Mouse (Mus musculus) WW6 (cell line): ENCODE data around the gene Atp6v0b.

Experiments used
- DNase-seq: peaks from one replicate; pipeline ENCODE4 v3.0.0-alpha.2; 2013; ENCODE audit warnings: low read depth, low spot score

Gene Atp6v0b

DNA sequence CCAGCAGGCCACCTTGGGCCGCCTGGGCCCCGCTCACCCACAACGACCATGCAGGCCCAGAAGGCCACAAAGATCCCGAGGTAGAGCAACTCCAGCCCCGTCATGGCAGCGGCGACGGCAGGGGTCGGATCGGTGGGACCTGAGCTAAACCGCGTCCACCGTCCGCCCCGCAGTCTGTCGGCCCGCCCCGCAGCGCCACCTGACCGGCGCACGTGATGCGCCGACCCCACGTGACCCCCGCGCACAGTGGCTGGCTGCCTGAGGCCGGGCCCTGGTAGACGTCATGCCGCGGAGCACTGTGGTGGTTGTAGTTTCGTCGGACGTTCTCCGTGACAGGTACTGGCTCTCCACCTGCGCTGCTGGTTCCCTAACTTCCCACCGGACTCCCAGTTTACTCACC, at the start of gene Atp6v0b:
Gene Atp6v0b, minus strand, starts transcription at position 201 of the 400 bp plus-strand sequence.
- DNase-seq, result peak; percentile 88

DNA sequence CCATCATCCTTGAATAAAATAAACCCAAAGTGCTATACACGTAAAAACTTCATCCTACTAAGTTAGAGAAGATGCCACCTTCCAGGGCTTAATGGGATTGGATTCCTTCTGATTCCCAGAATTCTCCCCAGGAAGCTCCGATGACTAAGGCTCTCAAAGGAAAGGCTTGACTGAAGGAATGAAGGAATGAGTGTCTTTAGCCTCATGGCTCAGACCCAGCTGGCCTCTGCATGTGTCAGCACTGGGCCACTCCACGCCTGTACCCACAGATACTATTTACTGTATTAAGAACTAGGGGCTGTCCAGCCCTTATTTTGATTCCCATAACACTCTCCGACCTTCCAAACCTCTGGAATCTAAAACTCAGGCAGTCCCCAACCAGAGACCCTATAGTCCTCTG, 46.9 kb upstream of the Atp6v0b start:
- no peak for DNase-seq

DNA sequence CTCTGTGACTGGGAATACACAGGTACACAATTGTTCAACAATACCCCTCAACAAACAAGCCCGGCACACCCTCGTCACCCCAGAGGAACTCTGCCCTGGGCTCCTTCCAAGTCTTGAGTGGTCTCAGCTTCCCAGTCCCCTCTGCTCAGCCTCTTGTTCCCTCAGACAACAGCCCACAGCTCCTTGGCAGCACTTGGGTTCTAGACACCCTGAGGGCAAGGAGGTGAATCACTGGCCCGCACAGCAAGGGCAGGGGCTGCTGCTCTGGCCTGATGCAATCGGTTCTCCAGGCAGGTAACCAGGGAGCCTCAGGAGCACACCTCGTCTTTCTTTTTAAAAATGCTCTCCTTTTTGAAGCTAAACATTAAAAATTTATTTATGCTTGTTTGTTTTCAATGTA, 46.1 kb upstream of the Atp6v0b start:
- no peak for DNase-seq

DNA sequence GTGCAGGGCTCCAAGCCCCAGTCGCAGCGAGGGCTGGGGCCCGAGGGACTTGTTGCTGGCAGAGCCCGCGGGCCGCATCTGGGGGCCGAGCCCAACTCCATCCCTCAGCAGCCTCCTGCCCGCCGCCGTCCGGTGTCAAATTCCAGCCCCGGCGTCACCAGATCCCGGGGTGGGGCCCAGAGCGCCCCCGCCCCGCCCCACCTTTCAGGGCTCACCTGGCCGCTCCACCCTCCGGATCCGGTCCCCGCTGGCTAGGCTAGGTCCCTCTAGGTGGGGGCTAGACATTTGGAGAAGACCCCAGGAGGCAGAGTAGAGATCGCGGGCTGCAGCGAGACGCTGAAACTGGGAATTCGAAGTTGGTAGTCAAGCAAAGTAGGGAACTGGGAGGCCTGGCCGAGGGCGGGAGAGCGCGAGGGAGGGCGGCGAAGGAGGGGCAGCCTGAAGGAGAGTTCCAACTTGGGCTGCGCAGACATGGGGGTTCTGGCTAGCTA, 42.3 kb upstream of the Atp6v0b start, which contains the start of gene Artn:
Gene Artn, minus strand, starts transcription at position 373 of the 491 bp plus-strand sequence.
- DNase-seq, result no peak

DNA sequence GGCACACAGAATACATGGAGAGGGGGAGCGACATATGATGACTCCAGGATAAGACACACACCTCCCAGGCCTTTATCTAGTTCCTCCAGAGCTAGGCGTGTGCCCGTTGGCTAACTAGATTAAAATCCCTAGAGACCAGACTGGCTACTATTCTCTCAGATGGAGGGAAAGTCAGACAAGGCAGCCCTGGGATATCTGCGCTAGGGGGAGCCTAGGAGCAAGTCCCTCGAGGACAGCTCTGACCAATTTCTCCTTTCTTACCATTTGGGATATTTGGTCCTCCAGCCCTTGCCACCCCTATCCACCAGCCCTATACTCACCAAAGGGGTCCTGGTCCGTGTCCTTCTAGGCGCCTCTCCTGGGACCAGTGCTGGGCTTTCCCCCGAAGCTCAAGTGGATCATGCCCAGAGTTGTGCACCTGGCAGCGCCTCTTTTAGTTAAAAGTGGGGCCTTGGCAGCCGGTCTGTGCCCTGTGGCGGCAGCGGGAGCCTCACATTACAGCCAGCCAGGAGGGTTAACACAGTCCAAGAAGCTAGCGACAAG, 41.6 kb upstream of the Atp6v0b start:
- no peak for DNase-seq

DNA sequence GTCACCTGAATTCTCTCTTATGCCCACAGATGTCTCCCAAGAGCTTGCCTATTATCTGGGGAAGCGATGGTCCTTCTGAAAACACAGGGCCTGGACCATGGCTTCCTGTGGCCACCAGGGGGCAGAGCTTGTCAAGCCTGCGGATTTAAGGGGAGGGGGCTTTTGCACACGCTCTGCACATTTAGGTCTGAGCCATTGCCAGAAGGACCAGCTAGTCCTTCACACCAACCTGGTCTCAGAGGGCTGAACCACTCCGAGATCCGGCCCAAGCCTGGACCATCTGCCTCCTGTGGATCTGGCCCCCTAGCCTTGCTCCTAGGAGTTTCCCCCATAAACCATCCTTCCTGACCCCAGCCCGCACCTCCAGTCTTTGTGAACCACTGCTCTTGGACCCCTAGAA, 41.1 kb upstream of the Atp6v0b start:
- no peak for DNase-seq

DNA sequence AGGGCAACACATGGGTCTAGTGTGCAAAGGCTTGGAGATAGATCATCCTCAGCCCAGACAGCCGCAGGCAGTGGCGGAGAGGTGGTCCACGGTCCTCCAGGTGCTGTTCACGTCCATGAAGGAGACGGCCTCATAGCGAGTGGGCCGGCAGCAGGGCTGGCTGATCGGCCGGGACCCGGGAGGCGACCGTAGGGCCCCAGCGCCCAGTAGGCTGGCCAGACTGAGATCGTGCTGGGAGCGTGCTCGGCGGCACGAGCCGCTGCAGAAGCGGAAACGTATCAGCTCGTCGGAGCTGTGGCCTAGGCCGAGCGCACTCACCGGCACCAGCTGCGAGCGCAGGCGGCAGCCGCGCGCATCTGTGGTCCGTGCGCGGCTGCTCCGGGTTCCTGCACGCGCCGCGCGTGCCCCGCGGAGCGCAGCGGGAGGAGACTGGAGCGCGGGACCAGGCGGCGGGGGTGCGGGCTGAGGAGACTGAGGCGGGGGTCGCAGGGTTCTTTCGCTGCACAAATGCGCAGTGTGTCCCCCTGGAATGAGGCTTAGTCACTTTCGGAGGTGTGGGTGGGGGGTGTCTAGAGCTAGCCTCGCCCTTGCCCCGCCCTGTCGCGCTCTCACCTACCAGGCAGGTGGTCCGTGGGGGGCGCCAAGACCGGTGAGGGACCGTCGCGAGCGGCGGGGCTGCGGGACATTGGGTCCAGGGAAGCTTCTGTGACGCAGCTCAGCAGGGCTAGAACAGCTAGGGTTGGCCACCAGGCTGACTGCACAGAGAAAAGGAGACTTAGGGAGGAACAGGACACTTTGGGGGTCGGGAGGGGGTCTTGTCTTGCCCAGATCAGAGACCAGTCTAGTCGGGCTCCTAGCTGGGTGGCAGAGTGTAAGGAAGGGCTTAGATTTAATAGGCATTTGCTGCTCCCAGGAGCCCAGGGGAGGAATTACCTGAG, 39.7 kb upstream of the Atp6v0b start:
- no peak for DNase-seq

DNA sequence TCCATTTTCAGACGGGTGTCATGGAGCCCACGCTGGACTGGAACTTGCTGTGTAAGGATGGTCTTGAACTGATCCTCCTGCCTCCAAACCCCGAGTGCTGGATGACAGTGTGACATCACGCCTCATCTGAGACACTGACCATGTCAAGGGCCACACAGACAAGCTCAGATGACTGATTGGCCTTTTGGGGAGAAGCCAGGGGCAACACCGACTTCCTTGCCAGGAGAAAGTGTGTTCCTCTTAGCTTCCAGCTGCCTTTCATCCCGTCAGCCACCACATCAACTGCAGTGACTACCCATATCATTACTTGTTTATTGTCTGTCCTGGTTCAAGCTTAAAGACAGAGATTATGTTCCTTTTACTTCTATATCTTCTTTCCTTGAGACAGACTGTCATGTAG, 37.8 kb upstream of the Atp6v0b start:
- no peak for DNase-seq

DNA sequence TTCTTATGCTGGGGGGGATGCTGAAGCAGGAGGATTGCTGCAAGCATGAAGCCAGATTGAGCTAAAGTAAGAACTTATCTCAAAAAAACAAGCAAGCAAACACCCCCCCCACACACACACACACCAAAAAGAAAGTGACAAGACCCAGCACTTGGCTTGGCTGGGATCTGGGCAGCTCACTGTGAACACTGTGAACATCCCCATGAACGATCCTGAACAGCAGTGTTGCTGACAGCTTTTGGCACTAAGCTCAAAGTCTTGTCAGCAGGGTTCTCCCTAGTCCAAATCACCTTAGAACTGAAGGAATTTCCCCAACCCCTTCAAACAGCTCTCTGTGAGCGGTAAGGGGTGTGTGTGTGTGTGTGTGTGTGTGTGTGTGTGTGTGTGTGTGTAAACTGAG, 36.3 kb upstream of the Atp6v0b start:
- DNase-seq, result no peak

DNA sequence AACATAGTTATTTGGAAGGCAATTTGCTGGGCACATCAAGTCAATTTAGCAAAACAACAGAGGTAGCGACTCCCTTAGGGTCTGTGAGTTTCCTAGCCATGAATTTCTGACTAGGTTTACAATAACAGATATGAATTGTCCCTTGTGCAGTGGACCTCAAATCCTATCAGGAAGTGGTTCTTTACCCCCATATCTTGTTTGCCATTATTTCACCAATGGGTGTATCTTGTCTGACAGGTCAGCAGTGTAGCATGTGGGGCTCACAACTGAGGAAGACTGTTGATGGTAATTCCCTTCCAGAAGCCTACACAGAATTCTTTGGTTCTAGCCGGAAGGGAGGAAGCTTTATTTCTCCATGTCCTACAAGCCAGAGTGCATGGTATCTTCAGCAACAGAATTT, 34.2 kb upstream of the Atp6v0b start:
- no peak for DNase-seq

DNA sequence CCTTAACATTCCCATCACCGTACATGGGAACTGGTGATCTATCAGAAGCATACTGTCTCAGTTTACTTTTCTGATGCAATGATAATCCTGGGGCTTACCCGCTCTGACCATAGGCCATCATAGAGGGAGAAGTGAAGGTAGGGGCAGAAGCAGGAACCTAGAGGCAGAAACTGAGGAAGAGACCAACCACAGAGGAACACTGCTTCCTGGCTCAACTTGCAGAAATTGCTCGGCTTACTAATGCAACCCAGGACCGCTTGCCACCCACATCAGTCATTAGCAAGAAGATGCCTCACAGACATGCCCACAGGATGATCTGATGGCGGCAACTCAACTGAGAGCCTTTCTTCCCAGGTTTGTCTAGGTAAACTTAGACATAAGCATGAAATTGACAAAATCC, 31.6 kb upstream of the Atp6v0b start:
- no peak for DNase-seq

DNA sequence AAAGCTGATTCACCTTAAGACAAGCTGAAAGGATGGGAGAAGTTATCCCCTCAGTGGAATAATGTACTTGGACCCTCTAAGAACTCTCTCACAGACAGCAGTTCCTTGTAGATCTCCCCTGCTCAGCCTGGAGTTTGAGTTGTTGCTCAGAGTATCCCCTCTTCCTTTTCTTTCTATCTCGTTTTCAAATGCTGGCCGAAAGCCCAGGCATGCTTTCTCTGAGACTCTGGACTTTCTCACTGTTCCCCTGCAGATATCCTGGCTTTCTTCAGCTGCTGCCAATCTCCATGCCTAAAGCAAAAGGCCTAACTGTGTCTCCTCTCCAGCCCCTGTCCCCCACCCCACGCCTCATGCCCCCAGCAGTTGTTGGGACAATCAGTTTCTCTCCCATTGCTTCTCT, 31.1 kb upstream of the Atp6v0b start:
- no peak for DNase-seq

DNA sequence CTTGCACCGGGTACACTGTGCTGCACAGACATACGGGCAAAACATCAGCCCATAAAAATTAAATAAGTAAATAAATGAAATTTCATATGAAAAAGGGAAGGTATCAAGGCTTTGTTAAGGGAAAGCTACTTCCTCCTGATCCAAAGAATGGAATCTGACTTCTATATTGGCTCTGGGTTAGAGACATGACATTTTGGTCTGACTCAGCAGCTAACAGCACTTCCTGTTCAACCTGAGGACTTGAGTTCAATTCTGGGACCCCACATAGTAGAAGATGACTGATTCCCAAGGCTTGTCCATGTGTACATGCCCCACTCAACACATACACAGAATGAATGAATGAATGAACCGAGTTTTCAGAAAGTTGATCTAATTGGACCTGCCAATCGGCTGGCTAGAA, 30.7 kb upstream of the Atp6v0b start:
- no peak for DNase-seq

DNA sequence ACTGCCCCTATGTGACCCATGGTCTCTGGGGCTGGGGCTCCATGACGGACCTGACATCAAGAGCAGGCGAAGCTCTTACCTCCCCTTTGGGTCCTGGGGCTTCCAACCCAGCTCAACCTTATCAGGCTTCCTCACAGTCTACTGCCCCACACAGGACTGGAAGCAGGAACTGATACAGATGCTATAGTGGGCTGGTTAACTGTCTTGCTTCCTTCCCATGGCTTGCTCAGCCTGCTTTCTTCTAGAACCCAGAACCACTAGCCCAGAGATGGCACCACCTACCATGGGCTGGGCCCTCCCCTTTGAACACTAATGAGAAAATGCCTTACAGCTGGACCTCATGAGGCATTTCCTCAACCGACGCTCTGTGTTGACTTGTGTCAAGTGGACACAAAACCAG, 30.3 kb upstream of the Atp6v0b start:
- DNase-seq, result no peak

DNA sequence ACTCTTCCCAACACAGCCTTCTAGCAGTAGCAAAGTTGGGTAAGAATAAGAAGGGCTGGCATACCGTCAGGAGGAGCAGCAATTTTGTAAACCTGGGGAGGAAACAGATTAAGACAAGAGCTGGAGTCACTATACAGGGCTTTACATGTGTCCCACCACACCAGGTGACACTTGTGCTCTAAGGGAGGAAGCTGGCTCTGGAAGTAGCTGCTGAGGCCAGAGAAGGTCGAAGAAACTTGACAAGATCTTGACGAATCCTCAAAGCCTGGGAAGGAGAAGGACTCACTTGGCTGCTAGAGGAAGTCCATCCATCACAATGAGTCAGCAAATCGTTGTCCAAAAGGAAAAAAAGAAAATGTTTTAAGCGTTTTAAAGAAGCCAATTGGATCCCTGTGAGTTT, 29.3 kb upstream of the Atp6v0b start:
- no peak for DNase-seq

DNA sequence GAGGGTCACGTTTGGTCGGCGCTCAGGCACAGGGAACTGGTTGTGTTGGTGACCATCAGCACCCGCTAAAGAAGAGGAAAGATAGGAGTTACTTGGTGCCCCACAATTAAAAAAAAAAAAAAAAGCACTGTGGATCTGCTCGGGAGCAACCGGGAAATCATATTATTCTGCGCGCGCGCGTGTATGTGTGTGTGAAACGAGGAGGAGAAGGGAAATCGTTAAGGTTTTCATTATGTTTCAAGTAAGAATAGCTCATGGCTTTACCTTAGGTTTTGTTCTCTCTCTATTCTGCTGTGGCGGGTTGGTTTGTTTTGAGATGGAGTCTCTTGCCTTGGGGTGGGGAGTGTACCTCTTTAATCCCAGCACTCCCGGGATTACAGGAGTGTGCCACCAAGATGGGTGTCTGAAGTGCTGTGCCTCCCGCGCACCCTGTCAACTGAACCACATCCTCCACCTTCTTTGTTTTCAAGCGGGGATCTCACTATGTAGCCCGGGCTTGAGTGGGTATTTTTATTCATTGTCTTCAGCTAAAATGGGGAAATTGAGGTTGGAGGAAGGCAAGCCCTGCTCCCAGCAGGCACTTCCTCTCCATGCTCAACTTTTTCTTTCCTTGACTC, 28.5 kb upstream of the Atp6v0b start:
- no peak for DNase-seq

DNA sequence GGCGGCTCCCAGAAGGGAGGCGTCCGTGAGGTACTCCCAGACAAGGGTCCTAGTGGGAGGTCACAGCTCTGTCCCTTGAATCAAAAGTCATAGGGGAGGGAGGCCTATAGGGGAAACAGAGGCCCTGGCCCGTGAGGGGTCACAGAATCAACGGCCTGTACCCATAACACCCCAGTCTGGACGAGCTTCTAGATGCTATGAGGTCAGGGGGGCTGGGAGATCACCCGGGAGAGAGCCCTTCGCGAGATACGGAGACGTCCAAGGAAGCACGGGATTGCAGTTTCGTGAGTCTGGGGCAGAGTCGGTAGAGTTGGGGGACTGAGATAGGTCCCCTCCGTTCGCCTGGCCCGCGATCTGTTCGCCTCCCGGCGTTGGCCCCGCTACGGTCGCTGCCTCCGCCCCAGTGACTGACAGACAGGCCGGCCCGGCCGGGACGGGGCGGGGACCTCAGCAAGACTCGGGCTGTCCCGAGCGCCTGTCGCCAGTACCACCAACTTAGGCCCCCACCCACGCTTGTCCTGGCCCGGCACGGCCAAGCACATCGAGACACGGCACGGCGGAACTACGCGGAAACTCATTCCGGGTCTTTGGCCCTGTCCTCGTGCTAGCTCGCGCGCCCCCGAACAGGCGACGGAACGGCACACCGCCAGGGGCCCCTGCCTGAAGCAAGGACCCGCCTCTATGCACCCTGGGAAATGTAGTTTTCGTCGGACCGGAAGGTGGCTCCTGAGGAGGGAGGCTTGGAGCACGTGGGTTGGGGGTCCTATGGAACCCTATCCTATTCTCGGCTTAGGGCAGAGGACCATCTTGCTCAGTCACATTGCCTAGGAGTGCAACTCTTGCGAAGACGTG, 27.7 kb upstream of the Atp6v0b start, which contains the start of gene Ipo13:
Gene Ipo13, minus strand, starts transcription at position 409 of the 852 bp plus-strand sequence.
- peak; percentile 82 for DNase-seq

DNA sequence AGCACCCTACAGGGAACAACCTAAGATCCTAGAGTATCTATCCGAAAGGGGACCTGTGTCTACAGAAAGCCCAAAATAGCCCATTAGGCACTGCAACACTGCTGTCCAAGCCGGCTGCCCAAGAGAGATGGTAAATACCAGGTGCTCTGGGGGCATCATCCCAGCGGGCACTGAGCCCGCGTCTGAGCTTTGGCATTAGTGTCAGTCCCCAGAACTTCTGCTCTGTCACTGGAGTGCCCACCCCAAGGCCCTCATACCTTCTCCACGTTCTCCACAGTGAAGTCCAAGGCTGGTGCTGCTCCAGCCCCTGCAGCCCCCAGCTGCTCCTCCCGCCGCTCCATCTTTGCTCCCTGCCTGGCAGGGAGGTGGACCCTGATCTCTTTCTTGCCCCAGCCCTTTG, 26.9 kb upstream of the Atp6v0b start:
- no peak for DNase-seq

DNA sequence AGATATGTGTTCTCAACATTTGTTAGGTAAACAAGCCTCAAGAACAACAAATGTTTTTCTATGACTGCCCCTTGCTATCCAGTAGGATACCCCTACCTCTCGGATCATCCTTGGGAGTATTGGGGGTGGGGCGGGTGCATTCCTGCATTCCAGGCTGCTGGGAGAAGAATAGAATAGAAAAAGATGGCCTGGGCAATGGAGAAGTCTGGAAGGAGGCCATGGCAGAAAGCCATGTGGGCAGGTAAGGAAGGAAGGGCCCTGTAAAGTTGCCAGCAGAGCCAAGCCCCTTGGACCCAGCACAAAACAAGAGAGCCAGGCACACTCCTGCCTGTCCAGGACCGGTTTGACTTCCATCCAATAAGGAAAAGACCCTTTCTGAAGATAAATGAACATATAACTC, 26.3 kb upstream of the Atp6v0b start:
- DNase-seq, result no peak

DNA sequence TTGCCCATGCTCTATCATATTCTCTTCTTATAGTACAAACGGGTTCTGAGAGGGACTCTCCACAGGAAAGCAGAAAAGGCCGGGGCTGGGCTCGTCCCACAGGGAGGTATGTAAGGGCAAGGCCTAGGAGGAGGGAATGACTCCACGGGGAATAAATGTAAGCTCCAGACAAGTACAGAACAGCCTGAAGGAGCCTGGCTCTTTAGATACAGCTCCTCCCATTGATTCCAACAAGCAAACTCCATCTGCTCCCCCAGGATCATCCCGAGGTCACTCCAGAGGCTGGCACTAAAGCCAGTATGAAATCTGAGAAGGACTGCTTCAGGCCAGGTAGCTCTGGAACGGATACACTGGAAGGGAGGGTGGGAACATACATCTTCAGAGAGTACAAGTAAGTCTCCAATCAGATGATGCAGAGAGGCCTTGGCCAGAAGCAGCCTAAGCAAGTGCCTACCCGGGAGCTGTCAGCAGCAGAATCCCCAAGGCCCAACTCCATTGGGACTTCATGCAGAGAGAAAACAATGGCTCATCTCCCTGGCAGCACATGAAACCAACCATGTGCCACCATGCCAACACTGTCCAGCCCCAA, 25.6 kb upstream of the Atp6v0b start:
- DNase-seq, result no peak

DNA sequence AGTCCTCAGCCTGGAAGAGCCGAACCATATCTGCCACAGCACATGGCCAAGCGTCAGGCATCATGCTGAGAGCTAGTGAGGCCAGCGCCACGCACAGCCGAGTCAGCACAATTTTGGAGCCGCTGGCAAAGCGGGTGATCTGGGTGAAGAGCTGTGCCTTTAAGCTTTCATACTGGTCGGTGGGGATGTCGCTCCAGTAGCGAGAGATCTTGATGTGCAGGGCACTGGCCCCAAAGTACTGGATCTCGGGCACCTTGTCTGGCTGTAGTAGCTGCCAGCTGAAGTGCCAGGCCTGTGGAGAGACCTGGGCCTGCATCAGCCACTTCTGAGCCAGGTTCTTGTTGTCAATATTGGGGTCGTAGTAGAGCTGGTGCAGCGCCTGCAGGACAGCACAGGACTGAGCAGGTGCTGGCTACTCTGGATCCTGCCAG, 25.0 kb upstream of the Atp6v0b start:
- DNase-seq, result no peak
